Mouse (Mus musculus) v-Abl transformed pro-B cells (cell line): Measurements from ENCODE around the gene Arhgap20.

Experiments used
- in situ Hi-C, 2 experiments: fragments of 400-800 bp; cut with MboI; formaldehyde crosslinking; loops; one replicate each; pipeline ENCODE4 v1.15.1; 2025; ENCODE audit not compliant: unreplicated experiment in 2 of 2

Gene Arhgap20

GRCm38 (mm10) chr9:51798251-51798650, 33.1 kb downstream of the Arhgap20 start:
- in situ Hi-C loops = no loop called here

GRCm38 (mm10) chr9:51799156-51799555, 34.0 kb downstream of the Arhgap20 start:
- in situ Hi-C loops = no loop called here

- in situ Hi-C loops = no loop called here
These were observed 42.1 kb downstream of the Arhgap20 start for GRCm38 (mm10) chr9:51807272-51807671.

- in situ Hi-C loops = no loop called here
These were observed 47.8 kb downstream of the Arhgap20 start for GRCm38 (mm10) chr9:51812931-51813330.

GRCm38 (mm10) chr9:51824516-51824915, 59.4 kb downstream of the Arhgap20 start:
- in situ Hi-C loops = no loop called here

- in situ Hi-C loops = no loop called here
These were observed 66.5 kb downstream of the Arhgap20 start for GRCm38 (mm10) chr9:51831596-51831995.

- in situ Hi-C loops = no loop called here
These were observed 67.2 kb downstream of the Arhgap20 start for GRCm38 (mm10) chr9:51832368-51832767.

GRCm38 (mm10) chr9:51837716-51838115, 72.6 kb downstream of the Arhgap20 start:
- in situ Hi-C loops = no loop called here

GRCm38 (mm10) chr9:51843216-51843615, 78.1 kb downstream of the Arhgap20 start:
- in situ Hi-C loops = no loop called here

- in situ Hi-C loops = no loop called here
These were observed 80.7 kb downstream of the Arhgap20 start for GRCm38 (mm10) chr9:51845796-51846195.

- in situ Hi-C loops = no loop called here
These were observed 88.6 kb downstream of the Arhgap20 start for GRCm38 (mm10) chr9:51853772-51854171.

- in situ Hi-C loops = no loop called here
These were observed 99.1 kb downstream of the Arhgap20 start for GRCm38 (mm10) chr9:51864273-51864672.

- in situ Hi-C loops = no loop called here
These were observed 101.5 kb downstream of the Arhgap20 start for GRCm38 (mm10) chr9:51866634-51867033.

- in situ Hi-C loops = no loop called here
These were observed 103.9 kb downstream of the Arhgap20 start for GRCm38 (mm10) chr9:51869056-51869455.

GRCm38 (mm10) chr9:51874348-51874747, 109.2 kb downstream of the Arhgap20 start:
- in situ Hi-C loops = no loop called here

GRCm38 (mm10) chr9:51875531-51875930, 110.4 kb downstream of the Arhgap20 start:
- in situ Hi-C loops = no loop called here

GRCm38 (mm10) chr9:51881386-51881785, 116.2 kb downstream of the Arhgap20 start:
- in situ Hi-C loops = no loop called here

- in situ Hi-C loops = no loop called here
These were observed 116.7 kb downstream of the Arhgap20 start for GRCm38 (mm10) chr9:51881881-51882280.

GRCm38 (mm10) chr9:51883319-51883718, 118.2 kb downstream of the Arhgap20 start:
- in situ Hi-C loops = no loop called here

GRCm38 (mm10) chr9:51892921-51893320, 127.8 kb downstream of the Arhgap20 start:
- in situ Hi-C loops = no loop called here
